Mouse (Mus musculus) hindbrain, embryonic 11.5 days (tissue): ENCODE measurements around the gene AC109138.7. TPM values are rescaled to one million over a fixed set of nuclear protein-coding genes. Genes with fewer than 3 reads are reported as not detected.

Source experiments
- ATAC-seq: fragments of 200-750 bp; cut with Nextera tagmentation; 2 replicates; pipeline ENCODE4 v1.8.0; 2017; ENCODE audit warnings: mild to moderate bottlenecking, moderate TSS enrichment, moderate library complexity; ENCODE audit not compliant: low FRiP score
- DNase-seq: peaks from one replicate; pipeline ENCODE4 v3.0.0-alpha.2; 2015; ENCODE audit warnings: low spot score
- H3K27ac ChIP-seq: fragments of 300-500 bp; sonication (generic); 2 replicates; pipeline ENCODE4 v1.5.1; 2014; ENCODE audit warnings: mild to moderate bottlenecking, low read depth, low read length
- H3K27me3 ChIP-seq: fragments of 300-500 bp; sonication (generic); 2 replicates; pipeline ENCODE4 v1.6.1; 2014; ENCODE audit warnings: mild to moderate bottlenecking, low read length, moderate library complexity, mixed read lengths; ENCODE audit not compliant: control insufficient read depth, insufficient read depth
- H3K36me3 ChIP-seq: fragments of 300-500 bp; sonication (generic); 2 replicates; pipeline ENCODE4 v1.6.1; 2014; ENCODE audit warnings: mild to moderate bottlenecking, low read length, moderate library complexity, mixed read lengths; ENCODE audit not compliant: control insufficient read depth, insufficient read depth
- H3K4me1 ChIP-seq: fragments of 300-500 bp; sonication (generic); replicated peaks from 2 replicates; pipeline ENCODE4 v1.6.1; 2014; ENCODE audit warnings: low read length, mixed read lengths; ENCODE audit not compliant: control insufficient read depth, insufficient read depth
- H3K4me2 ChIP-seq: fragments of 300-500 bp; sonication (generic); replicated peaks from 2 replicates; pipeline ENCODE4 v1.6.1; 2014; ENCODE audit warnings: mild to moderate bottlenecking, low read depth, low read length
- H3K4me3 ChIP-seq: fragments of 300-500 bp; sonication (generic); 2 replicates; pipeline ENCODE4 v1.5.1; 2014; ENCODE audit warnings: low read depth, low read length
- H3K9ac ChIP-seq: fragments of 300-500 bp; sonication (generic); 2 replicates; pipeline ENCODE4 v1.6.1; 2014; ENCODE audit warnings: low read depth, low read length
- H3K9me3 ChIP-seq: fragments of 300-500 bp; sonication (generic); 2 replicates; pipeline ENCODE4 v1.6.1; 2016; ENCODE audit warnings: low read length; ENCODE audit not compliant: control insufficient read depth
- WGBS: fragments of 180-500 bp; shearing (Covaris S2); extraction: QIAGEN DNeasy Blood & Tissue Kit; methylation state at CpG from one replicate; pipeline ENCODE4 v1.1.7; 2014; 5-methylcytosine and 5-hydroxymethylcytosine counted together
- polyA plus RNA-seq: library from polyadenylated mRNA; unstranded; fragments of >200 nt; fragmentation: Nextera tagmentation; extraction: Ambion mirVana; gene quantifications from 2 replicates; pipeline ENCODE4 v1.2.1, GENCODE M21; 2014

The AC109138.7 gene
- polyA plus RNA-seq, 1 experiment from 2014 or later, result not detected

- DNase-seq (no peak), ATAC-seq (no peak)
- WGBS, result 74% methylated on average over 5 of the region's 5 CpGs
- H3K4me3 ChIP-seq, result no peak overlapping the region
- peaks cover 2% of the 10 kb centered on the region for H3K4me1 ChIP-seq
- H3K36me3 ChIP-seq, result no peaks in the 10 kb centered on the region
- no peak overlapping the region for H3K4me2 ChIP-seq
- no peak overlapping the region for H3K9ac ChIP-seq
- H3K27ac ChIP-seq, result no peak overlapping the region
- H3K27me3 ChIP-seq, result peaks cover 15% of the 10 kb centered on the region
- no peaks in the 10 kb centered on the region for H3K9me3 ChIP-seq
These were observed 5.6 kb upstream of the AC109138.7 start for GRCm38 (mm10) chr19:4208563-4208962.

- Histone ChIP-seq H3K9ac (no peak overlapping the region), H3K4me3 (no peak overlapping the region), H3K27ac (no peak overlapping the region), H3K4me2 (no peak overlapping the region), H3K9me3 (no peaks in the 10 kb centered on the region), H3K36me3 (no peaks in the 10 kb centered on the region), H3K4me1 (peaks cover 11% of the 10 kb centered on the region), H3K27me3 (peaks cover 42% of the 10 kb centered on the region)
- DNase-seq (no peak), ATAC-seq (no peak)
- 23% methylated on average over 4 of the region's 4 CpGs for WGBS
These were observed 2.1 kb upstream of the AC109138.7 start for GRCm38 (mm10) chr19:4211891-4212588.

GRCm38 (mm10) chr19:4213524-4213974, 608 bp upstream of the AC109138.7 start:
- Histone ChIP-seq H3K4me3 (no peak overlapping the region), H3K4me1 (peaks cover 11% of the 10 kb centered on the region), H3K4me2 (no peak overlapping the region), H3K9ac (no peak overlapping the region), H3K27me3 (peaks cover 43% of the 10 kb centered on the region), H3K9me3 (no peaks in the 10 kb centered on the region), H3K36me3 (no peaks in the 10 kb centered on the region), H3K27ac (no peak overlapping the region)
- ATAC-seq (no peak), DNase-seq (no peak)
- under 1% methylated on average over 9 of the region's 9 CpGs for WGBS

- H3K4me2 ChIP-seq, result peak overlapping the region; percentile 100
- H3K4me1 ChIP-seq, result peaks cover 11% of the 10 kb centered on the region
- WGBS, result 0% methylated on average over 33 of the region's 81 CpGs
- H3K27me3 ChIP-seq, result peaks cover 43% of the 10 kb centered on the region
- DNase-seq, result peak; percentile 54
- peak; percentile 39; the same call in 1 of the 2 replicates for ATAC-seq
- no peaks in the 10 kb centered on the region for H3K9me3 ChIP-seq
- peak overlapping the region; percentile 72 for H3K9ac ChIP-seq
- peak overlapping the region; percentile 59 for H3K4me3 ChIP-seq
- H3K27ac ChIP-seq, result no peak overlapping the region
- H3K36me3 ChIP-seq, result no peaks in the 10 kb centered on the region
These were observed 754 bp downstream of the AC109138.7 start for GRCm38 (mm10) chr19:4214771-4215450.

- H3K4me2 ChIP-seq, result peak overlapping the region; percentile 100
- peak overlapping the region; percentile 72; the same call in 1 of the 2 replicates for H3K9ac ChIP-seq
- DNase-seq (no peak), ATAC-seq (no peak)
- peaks cover 43% of the 10 kb centered on the region for H3K27me3 ChIP-seq
- peaks cover 11% of the 10 kb centered on the region for H3K4me1 ChIP-seq
- no peaks in the 10 kb centered on the region for H3K36me3 ChIP-seq
- WGBS, result 2% methylated on average over 19 of the region's 21 CpGs
- H3K4me3 ChIP-seq, result peak overlapping the region; percentile 59
- no peaks in the 10 kb centered on the region for H3K9me3 ChIP-seq
- H3K27ac ChIP-seq, result no peak overlapping the region
These were observed 1.3 kb downstream of the AC109138.7 start for GRCm38 (mm10) chr19:4215451-4215840.

GRCm38 (mm10) chr19:4216041-4216685, 2.0 kb downstream of the AC109138.7 start:
- H3K27me3 ChIP-seq, result peaks cover 43% of the 10 kb centered on the region
- WGBS, result 19% methylated on average over 14 of the region's 14 CpGs
- H3K9ac ChIP-seq, result no peak overlapping the region
- no peak overlapping the region for H3K27ac ChIP-seq
- no peaks in the 10 kb centered on the region for H3K36me3 ChIP-seq
- H3K4me3 ChIP-seq, result no peak overlapping the region
- DNase-seq (peak; percentile 54), ATAC-seq (peak; percentile 8; the same call in 1 of the 2 replicates)
- H3K4me1 ChIP-seq, result peaks cover 11% of the 10 kb centered on the region
- H3K4me2 ChIP-seq, result no peak overlapping the region
- H3K9me3 ChIP-seq, result no peaks in the 10 kb centered on the region

- Histone ChIP-seq H3K36me3 (no peaks in the 10 kb centered on the region), H3K9me3 (no peaks in the 10 kb centered on the region), H3K4me2 (no peak overlapping the region), H3K9ac (no peak overlapping the region), H3K27me3 (peaks cover 42% of the 10 kb centered on the region), H3K4me3 (no peak overlapping the region), H3K27ac (no peak overlapping the region), H3K4me1 (peaks cover 11% of the 10 kb centered on the region)
- no peak for DNase-seq
- no peak for ATAC-seq
- 16% methylated on average over 4 of the region's 5 CpGs for WGBS
These were observed 3.0 kb downstream of the AC109138.7 start for GRCm38 (mm10) chr19:4217140-4217539.

- no peaks in the 10 kb centered on the region for H3K36me3 ChIP-seq
- H3K9ac ChIP-seq, result no peak overlapping the region
- no peak overlapping the region for H3K4me2 ChIP-seq
- peaks cover 10% of the 10 kb centered on the region for H3K4me1 ChIP-seq
- no peak overlapping the region for H3K4me3 ChIP-seq
- no peak overlapping the region for H3K27ac ChIP-seq
- ATAC-seq, result no peak
- no peak for DNase-seq
- H3K27me3 ChIP-seq, result peaks cover 35% of the 10 kb centered on the region
- H3K9me3 ChIP-seq, result no peaks in the 10 kb centered on the region
- WGBS, result 54% methylated on average over 3 of the region's 3 CpGs
These were observed 3.7 kb downstream of the AC109138.7 start for GRCm38 (mm10) chr19:4217855-4218254.
